Mouse (Mus musculus): Measurements from ENCODE around the gene Spata31d1c.

Spata31d1c gene

GRCm38 (mm10) chr13:65032758-65033157 lies at the start of gene Spata31d1c:
Gene Spata31d1c (plus strand): TSS chr13:65033058.
- no peak for DNase-seq (ENCODE audit: low read depth, low spot score)

GRCm38 (mm10) chr13:64988828-64989227 lies 44.0 kb upstream of the Spata31d1c start:
- DNase-seq (ENCODE audit: low read depth, low spot score): no peak

- no peak for DNase-seq (ENCODE audit: low read depth, low spot score)
These were observed 27.4 kb upstream of the Spata31d1c start for GRCm38 (mm10) chr13:65005414-65005813.

- no peak for DNase-seq (ENCODE audit: low read depth, low spot score)
These were observed 26.1 kb upstream of the Spata31d1c start for GRCm38 (mm10) chr13:65006760-65007159.

- DNase-seq (ENCODE audit: low read depth, low spot score): no peak
These were observed 24.9 kb upstream of the Spata31d1c start for GRCm38 (mm10) chr13:65007971-65008370.

GRCm38 (mm10) chr13:65011052-65011738 lies 21.7 kb upstream of the Spata31d1c start:
- no peak for DNase-seq (ENCODE audit: low read depth, low spot score)

GRCm38 (mm10) chr13:65035057-65035456 lies 2.2 kb downstream of the Spata31d1c start:
- DNase-seq (ENCODE audit: low read depth, low spot score): no peak

- no peak for DNase-seq (ENCODE audit: low read depth, low spot score)
These were observed 19.8 kb downstream of the Spata31d1c start, which contains the start of gene Prss47 for GRCm38 (mm10) chr13:65052660-65053059. Gene Prss47 (minus strand): TSS chr13:65052760.

- no peak for DNase-seq (ENCODE audit: low read depth, low spot score)
These were observed 37.1 kb downstream of the Spata31d1c start for GRCm38 (mm10) chr13:65069969-65070368.
